Mouse (Mus musculus) adrenal gland, postnatal 14 days (tissue): ENCODE measurements around the gene H2-M10.2. TPM values are rescaled to one million over a fixed set of nuclear protein-coding genes. Genes with fewer than 3 reads are reported as not detected.
A peak's percentile ranks its signal among the peaks of the same experiment; 100 is the strongest.
"Not testable (repeated sequence)": the region's sequence is repeated elsewhere in the genome, so short reads cannot be mapped to it uniquely, and the experiment has no call there.

Source experiments
- DNase-seq: peaks from one replicate; pipeline ENCODE4 v3.0.0; 2021; ENCODE audit warnings: mixed read lengths
- total RNA-seq: library from RNA; stranded (reverse); gene quantifications from 2 replicates; pipeline ENCODE4 v1.2.3, GENCODE M21; 2021

The H2-M10.2 gene
- total RNA-seq, 1 experiment from 2014 or later, result not detected

GRCm38 (mm10) chr17:36252250-36252876 is 33.9 kb downstream of the H2-M10.2 start:
- DNase-seq, result peak; percentile 46

GRCm38 (mm10) chr17:36248886-36249285 is 37.4 kb downstream of the H2-M10.2 start:
- DNase-seq, result no peak

GRCm38 (mm10) chr17:36245741-36246140 is 40.5 kb downstream of the H2-M10.2 start:
- no peak for DNase-seq

- no peak for DNase-seq
Observed at GRCm38 (mm10) chr17:36244031-36244430, 42.3 kb downstream of the H2-M10.2 start.

- DNase-seq, result no peak
Observed at GRCm38 (mm10) chr17:36240637-36241213, 45.6 kb downstream of the H2-M10.2 start.

- no peak for DNase-seq
Observed at GRCm38 (mm10) chr17:36237321-36237921, 48.9 kb downstream of the H2-M10.2 start.

GRCm38 (mm10) chr17:36235300-36235699 is 51.0 kb downstream of the H2-M10.2 start:
- DNase-seq, result not testable (repeated sequence)

Other genes starting within 250 kb of the H2-M10.2 start
- 23.3 and 27.6 TPM in 2 replicates for gene H2-T22, start 243.7 kb downstream of the H2-M10.2 start, total RNA-seq
- gene Gm6034, start 243.5 kb downstream of the H2-M10.2 start, total RNA-seq, result not detected in 2 replicates
- gene Gm11127, start 228.1 kb downstream of the H2-M10.2 start, total RNA-seq, result 2.2 and 3.0 TPM in 2 replicates
- 0.26 and 0.34 TPM in 2 replicates for gene Gm19684, start 164.8 kb downstream of the H2-M10.2 start, total RNA-seq
- not detected in 2 replicates for gene Gm7030, start 157.1 kb downstream of the H2-M10.2 start, total RNA-seq
- gene Gm8909, start 118.0 kb downstream of the H2-M10.2 start, total RNA-seq, result not detected in 2 replicates
- 0.44 TPM in 1 of 2 replicates, not detected in the other for gene H2-T3, start 96.2 kb downstream of the H2-M10.2 start, total RNA-seq
- gene Rpp21, start 28.4 kb downstream of the H2-M10.2 start, total RNA-seq, result 44.2 and 47.9 TPM in 2 replicates
- gene Trim39, start 14.2 kb downstream of the H2-M10.2 start, total RNA-seq, result 15.6 and 18.4 TPM in 2 replicates
- not detected in 2 replicates for gene H2-M10.1, start 39.7 kb upstream of the H2-M10.2 start, total RNA-seq
- gene H2-M10.3, start 81.9 kb upstream of the H2-M10.2 start, total RNA-seq, result not detected in 2 replicates
- gene H2-M10.4, start 175.8 kb upstream of the H2-M10.2 start, total RNA-seq, result not detected in 2 replicates